Mouse (Mus musculus): ENCODE results near the gene Olfr788. TPM values are rescaled to one million over a fixed set of nuclear protein-coding genes. Genes with fewer than 3 reads are reported as not detected.

Gene Olfr788
- polyA plus RNA-seq, 1 experiment from 2014 or later = not detected

Other genes starting within 250 kb of the Olfr788 start
- not detected in 2 replicates for gene Olfr774, start 234.8 kb upstream of the Olfr788 start, polyA plus RNA-seq (2015; fragmentation: Nextera tagmentation; extraction: Ambion mirVana)
- gene Olfr775, start 222.6 kb upstream of the Olfr788 start, polyA plus RNA-seq (2015; fragmentation: Nextera tagmentation; extraction: Ambion mirVana) = not detected in 2 replicates
- not detected in 2 replicates for gene Olfr776, start 211.9 kb upstream of the Olfr788 start, polyA plus RNA-seq (2015; fragmentation: Nextera tagmentation; extraction: Ambion mirVana)
- gene Olfr777, start 199.5 kb upstream of the Olfr788 start, polyA plus RNA-seq (2015; fragmentation: Nextera tagmentation; extraction: Ambion mirVana) = not detected in 2 replicates
- not detected in 2 replicates for gene Olfr780, start 152.9 kb upstream of the Olfr788 start, polyA plus RNA-seq (2015; fragmentation: Nextera tagmentation; extraction: Ambion mirVana)
- gene Olfr781, start 142.1 kb upstream of the Olfr788 start, polyA plus RNA-seq (2015; fragmentation: Nextera tagmentation; extraction: Ambion mirVana) = not detected in 2 replicates
- not detected in 2 replicates for gene Olfr782, start 122.1 kb upstream of the Olfr788 start, polyA plus RNA-seq (2015; fragmentation: Nextera tagmentation; extraction: Ambion mirVana)
- gene Olfr784, start 86.9 kb upstream of the Olfr788 start, polyA plus RNA-seq (2015; fragmentation: Nextera tagmentation; extraction: Ambion mirVana) = 0.05 and 0.06 TPM in 2 replicates
- gene Olfr785, start 65.6 kb upstream of the Olfr788 start, polyA plus RNA-seq (2015; fragmentation: Nextera tagmentation; extraction: Ambion mirVana) = not detected in 2 replicates
- gene Olfr786, start 43.7 kb upstream of the Olfr788 start, polyA plus RNA-seq (2015; fragmentation: Nextera tagmentation; extraction: Ambion mirVana) = not detected in 2 replicates
- gene Olfr787, start 9.1 kb upstream of the Olfr788 start, polyA plus RNA-seq (2015; fragmentation: Nextera tagmentation; extraction: Ambion mirVana) = not detected in 2 replicates
- not detected in 2 replicates for gene Olfr789, start 13.8 kb downstream of the Olfr788 start, polyA plus RNA-seq (2015; fragmentation: Nextera tagmentation; extraction: Ambion mirVana)
- gene Olfr790, start 27.5 kb downstream of the Olfr788 start, polyA plus RNA-seq (2015; fragmentation: Nextera tagmentation; extraction: Ambion mirVana) = not detected in 2 replicates
- gene Olfr791, start 50.8 kb downstream of the Olfr788 start, polyA plus RNA-seq (2015; fragmentation: Nextera tagmentation; extraction: Ambion mirVana) = not detected in 2 replicates
- not detected in 2 replicates for gene Olfr792, start 68.2 kb downstream of the Olfr788 start, polyA plus RNA-seq (2015; fragmentation: Nextera tagmentation; extraction: Ambion mirVana)
- gene Olfr794, start 96.7 kb downstream of the Olfr788 start, polyA plus RNA-seq (2015; fragmentation: Nextera tagmentation; extraction: Ambion mirVana) = not detected in 2 replicates
- gene Olfr796, start 141.6 kb downstream of the Olfr788 start, polyA plus RNA-seq (2015; fragmentation: Nextera tagmentation; extraction: Ambion mirVana) = not detected in 2 replicates
- gene Olfr798, start 156.9 kb downstream of the Olfr788 start, polyA plus RNA-seq (2015; fragmentation: Nextera tagmentation; extraction: Ambion mirVana) = not detected in 2 replicates
- gene Olfr799, start 166.5 kb downstream of the Olfr788 start, polyA plus RNA-seq (2015; fragmentation: Nextera tagmentation; extraction: Ambion mirVana) = not detected in 2 replicates
- not detected in 2 replicates for gene Olfr800, start 186.7 kb downstream of the Olfr788 start, polyA plus RNA-seq (2015; fragmentation: Nextera tagmentation; extraction: Ambion mirVana)
- gene Olfr801, start 202.9 kb downstream of the Olfr788 start, polyA plus RNA-seq (2015; fragmentation: Nextera tagmentation; extraction: Ambion mirVana) = not detected in 2 replicates
- gene Olfr802, start 217.2 kb downstream of the Olfr788 start, polyA plus RNA-seq (2015; fragmentation: Nextera tagmentation; extraction: Ambion mirVana) = not detected in 2 replicates
- gene Olfr803, start 223.3 kb downstream of the Olfr788 start, polyA plus RNA-seq (2015; fragmentation: Nextera tagmentation; extraction: Ambion mirVana) = not detected in 2 replicates
- not detected in 2 replicates for gene Olfr804, start 232.2 kb downstream of the Olfr788 start, polyA plus RNA-seq (2015; fragmentation: Nextera tagmentation; extraction: Ambion mirVana)